Mouse (Mus musculus) sigmoid colon, adult 10 weeks (tissue): Measurements from ENCODE around the gene Il15ra. TPM values are rescaled to one million over a fixed set of nuclear protein-coding genes. Genes with fewer than 3 reads are reported as not detected.

Experiments used
- polyA plus RNA-seq: library from polyadenylated mRNA; stranded (reverse); fragments of 350-450 nt; fragmentation: Illumina TruSeq; extraction: RNeasy Lipid Tissue Mini Kit (QIAGEN cat#74804); gene quantifications from one replicate; pipeline ENCODE4 v1.2.3, GENCODE M21; 2014; ENCODE audit warnings: low read depth, low replicate concordance

The Il15ra gene
- 20.6 TPM for polyA plus RNA-seq

GRCm38 (mm10) chr2:11705201-11706025 is at the start of gene Il15ra:
Gene Il15ra (plus strand): TSS chr2:11705290.

GRCm38 (mm10) chr2:11777091-11778068 is 72.3 kb downstream of the Il15ra start, which contains the start of the genes Fbh1 and Ankrd16:
Gene Fbh1 (minus strand): TSS chr2:11777582.
Gene Ankrd16 (plus strand): TSS chr2:11777876.

Other genes with a start within 250 kb of the Il15ra start
- gene Pfkfb3, start 151.2 kb upstream of the Il15ra start, polyA plus RNA-seq: 7.6 TPM
- gene Rbm17, start 101.1 kb upstream of the Il15ra start, polyA plus RNA-seq: 266 TPM
- not detected for gene Gm17490, start 79.0 kb upstream of the Il15ra start, polyA plus RNA-seq
- gene Il2ra, start 62.5 kb upstream of the Il15ra start, polyA plus RNA-seq: 1.4 TPM
- gene Fbh1, start 72.3 kb downstream of the Il15ra start, polyA plus RNA-seq: 123 TPM
- 43.4 TPM for gene Ankrd16, start 72.6 kb downstream of the Il15ra start, polyA plus RNA-seq